Mouse (Mus musculus): ENCODE measurements around the gene Sema6d.

The Sema6d gene

GRCm38 (mm10) chr2:124612727-124613510, 523.1 kb downstream of the Sema6d start:
- DNase-seq (ENCODE audit: low read depth, low spot score) = no peak

GRCm38 (mm10) chr2:124613671-124614210, 524.0 kb downstream of the Sema6d start:
- no peak for DNase-seq (ENCODE audit: low read depth, low spot score)

- no peak for DNase-seq (ENCODE audit: low read depth, low spot score)
Measured at GRCm38 (mm10) chr2:124616746-124617145, 527.0 kb downstream of the Sema6d start.

- no peak for DNase-seq (ENCODE audit: low read depth, low spot score)
Measured at GRCm38 (mm10) chr2:124617440-124617839, 527.7 kb downstream of the Sema6d start.

- DNase-seq (ENCODE audit: low read depth, low spot score) = no peak
Measured at GRCm38 (mm10) chr2:124618091-124618490, 528.3 kb downstream of the Sema6d start.

- DNase-seq (ENCODE audit: low read depth, low spot score) = no peak
Measured at GRCm38 (mm10) chr2:124618526-124619219, 528.9 kb downstream of the Sema6d start.

GRCm38 (mm10) chr2:124620470-124620869, 530.7 kb downstream of the Sema6d start:
- DNase-seq (ENCODE audit: low read depth, low spot score) = no peak

- DNase-seq (ENCODE audit: low read depth, low spot score) = no peak
Measured at GRCm38 (mm10) chr2:124621972-124622621, 532.3 kb downstream of the Sema6d start.

- DNase-seq (ENCODE audit: low read depth, low spot score) = no peak
Measured at GRCm38 (mm10) chr2:124624247-124624929, 534.6 kb downstream of the Sema6d start.

- no peak for DNase-seq (ENCODE audit: low read depth, low spot score)
Measured at GRCm38 (mm10) chr2:124626425-124626824, 536.7 kb downstream of the Sema6d start.

GRCm38 (mm10) chr2:124627664-124628063, 537.9 kb downstream of the Sema6d start:
- no peak for DNase-seq (ENCODE audit: low read depth, low spot score)

GRCm38 (mm10) chr2:124628701-124629100, 538.9 kb downstream of the Sema6d start:
- DNase-seq (ENCODE audit: low read depth, low spot score) = no peak

- no peak for DNase-seq (ENCODE audit: low read depth, low spot score)
Measured at GRCm38 (mm10) chr2:124634400-124634998, 544.7 kb downstream of the Sema6d start.

- no peak for DNase-seq (ENCODE audit: low read depth, low spot score)
Measured at GRCm38 (mm10) chr2:124635271-124635865, 545.6 kb downstream of the Sema6d start.

- DNase-seq (ENCODE audit: low read depth, low spot score) = no peak
Measured at GRCm38 (mm10) chr2:124637080-124637479, 547.3 kb downstream of the Sema6d start.

- no peak for DNase-seq (ENCODE audit: low read depth, low spot score)
Measured at GRCm38 (mm10) chr2:124639221-124639963, 549.6 kb downstream of the Sema6d start.

GRCm38 (mm10) chr2:124640500-124641193, 550.9 kb downstream of the Sema6d start:
- no peak for DNase-seq (ENCODE audit: low read depth, low spot score)

- no peak for DNase-seq (ENCODE audit: low read depth, low spot score)
Measured at GRCm38 (mm10) chr2:124641194-124641558, 551.4 kb downstream of the Sema6d start.

- DNase-seq (ENCODE audit: low read depth, low spot score) = no peak
Measured at GRCm38 (mm10) chr2:124642131-124642530, 552.4 kb downstream of the Sema6d start.

GRCm38 (mm10) chr2:124650609-124651008, 560.8 kb downstream of the Sema6d start:
- no peak for DNase-seq (ENCODE audit: low read depth, low spot score)
